Mouse (Mus musculus): Measurements from ENCODE around the gene B4galnt3. TPM values are rescaled to one million over a fixed set of nuclear protein-coding genes. Genes with fewer than 3 reads are reported as not detected.

The B4galnt3 gene
- total RNA-seq, 2 experiments from 2014 or later: not detected

DNA sequence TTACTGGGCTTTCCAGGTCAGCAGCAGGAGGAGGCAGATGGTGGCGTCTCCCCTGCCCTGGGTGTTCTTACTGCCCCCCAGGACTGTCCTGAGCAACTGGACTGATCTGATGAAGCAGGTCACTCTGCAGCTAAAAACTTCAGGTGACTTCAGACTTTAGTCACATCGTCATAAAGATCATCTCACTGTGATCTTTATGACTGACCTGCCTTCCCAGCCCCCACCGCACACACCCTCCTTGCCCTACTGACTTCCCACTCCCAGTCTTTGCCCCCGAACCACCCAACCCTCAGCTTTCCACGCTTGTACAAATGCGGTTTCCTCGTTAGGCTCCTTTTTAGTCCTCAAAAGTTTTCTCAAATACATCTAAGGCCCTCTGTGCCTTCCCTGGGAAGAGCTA, 67.3 kb downstream of the B4galnt3 start:
- no peak for ATAC-seq (replicated peaks; ENCODE audit: poor library complexity, severe bottlenecking)

GRCm38 (mm10) chr6:120225355-120225754, 69.0 kb downstream of the B4galnt3 start:
- ATAC-seq (replicated peaks; ENCODE audit: poor library complexity, severe bottlenecking): no peak

GRCm38 (mm10) chr6:120222669-120223068, 71.7 kb downstream of the B4galnt3 start:
- ATAC-seq (replicated peaks; ENCODE audit: poor library complexity, severe bottlenecking): peak; percentile 46

GRCm38 (mm10) chr6:120219281-120219680, 75.1 kb downstream of the B4galnt3 start:
- no peak for ATAC-seq (replicated peaks; ENCODE audit: poor library complexity, severe bottlenecking)

- ATAC-seq (replicated peaks; ENCODE audit: poor library complexity, severe bottlenecking): no peak
Observed at GRCm38 (mm10) chr6:120216702-120217101, 77.7 kb downstream of the B4galnt3 start.

GRCm38 (mm10) chr6:120211536-120211935, 82.8 kb downstream of the B4galnt3 start:
- no peak for ATAC-seq (replicated peaks; ENCODE audit: poor library complexity, severe bottlenecking)

DNA sequence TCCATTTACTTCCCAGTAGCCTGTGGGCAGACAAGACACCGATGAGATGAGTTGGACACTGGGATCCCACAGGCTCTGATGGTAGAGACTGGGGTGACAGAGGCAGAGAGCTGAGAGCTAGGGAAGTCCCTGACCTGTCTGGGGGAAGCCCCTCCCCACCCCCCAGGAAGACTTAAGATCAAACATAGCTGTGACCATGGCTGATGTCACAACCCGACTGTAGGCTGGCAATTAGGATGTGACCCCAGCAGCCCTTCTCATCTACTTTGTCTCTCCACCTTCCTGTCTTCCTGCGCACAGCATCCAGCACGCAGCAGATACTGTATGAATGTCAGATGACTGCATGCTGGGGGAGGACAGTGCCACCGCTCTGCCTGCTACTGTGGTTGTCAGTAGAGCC, 87.8 kb downstream of the B4galnt3 start:
- no peak for ATAC-seq (replicated peaks; ENCODE audit: poor library complexity, severe bottlenecking)

DNA sequence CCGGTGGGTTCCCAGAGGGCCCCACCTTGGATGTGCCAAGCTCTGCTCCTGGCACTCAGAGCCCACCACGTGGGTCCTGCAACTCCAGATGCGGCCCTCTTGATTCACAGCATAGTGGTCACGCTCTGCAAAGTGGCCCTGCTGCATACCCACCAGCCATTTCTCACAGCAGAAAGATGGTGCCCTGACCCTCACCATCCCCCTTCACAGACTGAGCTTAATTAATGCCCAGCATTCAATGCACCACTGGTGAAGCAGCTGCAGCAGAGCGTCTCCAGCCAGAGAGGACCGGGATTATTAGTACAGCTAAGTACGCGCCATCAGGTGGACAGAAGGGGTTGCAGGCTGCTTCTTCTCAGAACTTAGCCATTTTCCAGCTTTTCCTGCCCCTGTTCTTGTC, 92.0 kb downstream of the B4galnt3 start:
- no peak for ATAC-seq (replicated peaks; ENCODE audit: poor library complexity, severe bottlenecking)

- no peak for ATAC-seq (replicated peaks; ENCODE audit: poor library complexity, severe bottlenecking)
Observed at GRCm38 (mm10) chr6:120201956-120202355, 92.4 kb downstream of the B4galnt3 start.

- no peak for ATAC-seq (replicated peaks; ENCODE audit: poor library complexity, severe bottlenecking)
Observed at GRCm38 (mm10) chr6:120199638-120200394, 94.5 kb downstream of the B4galnt3 start.

GRCm38 (mm10) chr6:120197964-120198363, 96.4 kb downstream of the B4galnt3 start:
- ATAC-seq (replicated peaks; ENCODE audit: poor library complexity, severe bottlenecking): peak; percentile 55

- ATAC-seq (replicated peaks; ENCODE audit: poor library complexity, severe bottlenecking): peak; percentile 47
Observed at GRCm38 (mm10) chr6:120196837-120197236, 97.5 kb downstream of the B4galnt3 start.

DNA sequence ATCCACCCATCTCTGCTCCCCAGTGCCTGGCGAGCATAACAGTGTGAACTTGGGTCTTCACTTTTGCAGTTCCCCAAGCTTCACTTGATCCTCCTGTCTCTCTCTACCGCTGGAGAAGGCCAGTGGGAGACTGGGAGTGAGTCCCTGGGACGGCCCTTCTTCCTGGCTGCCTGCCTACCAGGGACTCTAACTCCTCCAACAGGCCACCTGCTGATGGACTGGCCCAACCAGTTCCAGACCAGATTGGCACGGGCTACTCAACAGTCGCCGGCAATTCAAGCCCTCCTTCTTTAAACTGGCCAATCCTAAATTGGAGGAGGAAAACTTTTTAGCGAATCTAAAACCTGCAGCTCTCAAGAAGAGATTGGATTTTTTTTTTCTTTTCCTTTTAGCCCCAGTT, 99.4 kb downstream of the B4galnt3 start:
- ATAC-seq (replicated peaks; ENCODE audit: poor library complexity, severe bottlenecking): no peak

DNA sequence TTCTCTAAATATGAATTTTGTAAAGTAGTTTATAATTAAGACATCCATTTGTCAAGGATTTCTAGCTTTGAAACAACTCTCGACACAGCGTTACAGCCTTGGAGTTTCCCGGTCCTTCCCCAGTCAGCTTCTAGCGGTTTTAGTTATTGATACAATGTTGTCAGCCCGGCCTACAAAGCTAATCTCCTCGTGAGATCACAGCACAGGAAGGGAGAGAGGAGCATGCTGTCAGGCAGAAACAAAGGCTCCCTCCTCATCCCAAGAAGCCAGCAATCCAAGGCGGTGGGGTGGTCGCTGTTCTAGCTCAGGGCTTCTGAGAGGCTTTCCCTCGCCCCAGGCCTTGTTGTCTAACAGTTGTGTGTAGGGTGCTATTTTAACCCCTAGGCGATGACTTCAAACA, 100.1 kb downstream of the B4galnt3 start:
- no peak for ATAC-seq (replicated peaks; ENCODE audit: poor library complexity, severe bottlenecking)

GRCm38 (mm10) chr6:120193793-120194192, 100.6 kb downstream of the B4galnt3 start:
- ATAC-seq (replicated peaks; ENCODE audit: poor library complexity, severe bottlenecking): no peak

DNA sequence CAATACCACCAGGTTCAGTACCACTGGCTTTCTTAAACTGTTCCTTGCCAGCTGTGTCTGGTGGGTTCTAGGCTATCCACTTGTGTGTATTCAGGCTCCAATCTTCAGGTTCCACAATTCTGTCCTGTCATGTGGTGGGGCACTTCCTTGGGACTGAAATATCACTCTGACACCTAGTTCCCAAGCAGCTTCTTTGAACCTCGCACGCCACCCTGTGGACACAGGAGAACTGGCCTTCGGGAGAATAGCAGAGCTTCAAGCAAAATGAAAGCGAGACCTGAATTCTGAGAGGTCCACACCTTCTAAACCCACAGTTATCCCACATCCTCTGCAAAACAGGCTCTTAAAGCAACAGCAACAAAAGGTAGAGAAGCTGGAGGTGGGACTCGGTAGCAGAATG, 101.2 kb downstream of the B4galnt3 start:
- ATAC-seq (replicated peaks; ENCODE audit: poor library complexity, severe bottlenecking): peak; percentile 79

DNA sequence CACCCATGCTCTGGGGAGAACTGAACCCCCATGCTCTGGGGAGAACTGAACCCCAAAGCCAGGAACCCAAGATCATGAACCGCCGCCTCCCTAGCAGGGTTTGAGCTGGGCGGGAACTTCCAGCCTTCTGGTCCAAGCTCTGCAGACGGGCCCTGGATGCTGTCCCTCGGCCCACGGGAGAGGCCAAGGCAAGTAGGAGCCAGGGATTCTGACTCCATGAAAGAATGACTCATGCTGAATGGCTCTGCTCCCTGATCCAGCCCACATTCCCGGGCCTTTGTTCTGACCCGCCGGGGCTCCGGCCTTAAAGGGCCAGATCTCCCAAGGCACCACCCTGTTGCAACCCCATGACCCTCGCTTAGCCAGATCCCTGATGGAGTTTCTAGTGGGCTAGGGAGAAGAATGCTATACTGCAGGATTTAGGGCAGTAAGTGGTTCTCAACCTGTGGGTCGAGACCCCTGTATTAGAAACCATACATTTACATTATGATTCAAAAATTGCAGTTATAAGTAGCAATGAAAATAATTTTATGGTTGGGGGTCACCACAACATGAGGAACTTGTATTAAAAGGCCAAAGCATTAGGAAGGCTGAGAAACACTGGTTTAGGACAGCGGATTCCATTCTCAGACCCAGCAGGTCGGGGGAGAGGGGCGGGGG, 102.0 kb downstream of the B4galnt3 start:
- ATAC-seq (replicated peaks; ENCODE audit: poor library complexity, severe bottlenecking): no peak

DNA sequence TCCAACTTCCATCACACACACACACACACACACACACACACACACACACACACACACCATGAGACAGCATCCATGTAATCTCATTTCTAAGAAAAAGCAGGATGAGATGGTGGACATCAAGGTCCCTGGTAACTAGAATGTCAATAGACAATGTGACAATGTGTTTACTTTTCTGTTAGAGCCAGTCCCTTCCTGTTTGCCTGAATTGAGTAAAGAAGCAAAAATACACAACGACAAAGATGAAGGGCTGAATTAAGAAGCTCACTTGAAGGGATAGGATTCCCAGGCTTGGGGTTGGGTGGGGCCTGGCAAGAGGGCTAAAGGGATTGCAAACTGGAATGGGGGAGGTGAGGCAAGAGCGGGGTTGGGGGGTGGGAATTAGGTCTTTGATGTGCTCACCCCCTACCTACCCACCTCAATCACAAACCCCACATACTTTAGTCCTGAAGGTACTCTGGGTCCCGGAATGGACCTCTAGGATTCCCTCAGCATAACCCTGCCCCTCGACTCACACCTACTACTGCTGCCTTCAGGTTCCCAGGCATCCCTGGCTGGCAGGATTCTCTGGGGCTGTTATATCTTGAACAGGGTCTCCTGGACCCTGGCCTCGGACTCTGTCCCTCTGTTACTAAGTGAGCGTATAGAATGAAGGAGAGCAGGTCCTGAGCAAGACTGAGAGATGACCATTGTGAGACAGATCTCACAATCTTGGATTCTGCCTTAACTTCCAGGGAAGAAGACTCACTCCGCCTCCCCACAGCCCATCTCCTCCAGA, 102.8 kb downstream of the B4galnt3 start:
- ATAC-seq (replicated peaks; ENCODE audit: poor library complexity, severe bottlenecking): no peak

GRCm38 (mm10) chr6:120190912-120191311, 103.4 kb downstream of the B4galnt3 start:
- no peak for ATAC-seq (replicated peaks; ENCODE audit: poor library complexity, severe bottlenecking)

- no peak for ATAC-seq (replicated peaks; ENCODE audit: poor library complexity, severe bottlenecking)
Observed at GRCm38 (mm10) chr6:120190365-120190764, 104.0 kb downstream of the B4galnt3 start.

DNA sequence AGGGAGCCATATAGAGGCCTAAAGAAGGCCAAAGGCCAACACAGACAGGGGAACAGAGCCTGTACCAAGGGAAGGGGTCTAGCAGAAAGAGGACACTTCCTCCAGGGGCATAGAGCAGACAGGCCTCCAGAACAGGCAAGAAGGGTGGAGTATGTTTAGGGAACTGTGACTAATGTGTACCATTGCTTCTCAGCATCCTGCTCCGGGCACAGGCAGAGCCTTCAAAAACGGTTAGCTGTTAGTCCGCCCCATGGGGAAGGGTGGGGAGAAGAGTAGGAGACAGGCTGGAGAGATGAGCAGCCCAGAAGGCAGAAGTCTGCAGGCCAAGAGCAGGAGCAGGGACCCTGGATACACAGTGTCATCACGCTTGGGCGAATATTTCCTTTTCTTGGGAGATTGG, 105.1 kb downstream of the B4galnt3 start:
- peak; percentile 25 for ATAC-seq (replicated peaks; ENCODE audit: poor library complexity, severe bottlenecking)
